Mouse (Mus musculus): Measurements from ENCODE around the gene Gm5580.

DNA sequence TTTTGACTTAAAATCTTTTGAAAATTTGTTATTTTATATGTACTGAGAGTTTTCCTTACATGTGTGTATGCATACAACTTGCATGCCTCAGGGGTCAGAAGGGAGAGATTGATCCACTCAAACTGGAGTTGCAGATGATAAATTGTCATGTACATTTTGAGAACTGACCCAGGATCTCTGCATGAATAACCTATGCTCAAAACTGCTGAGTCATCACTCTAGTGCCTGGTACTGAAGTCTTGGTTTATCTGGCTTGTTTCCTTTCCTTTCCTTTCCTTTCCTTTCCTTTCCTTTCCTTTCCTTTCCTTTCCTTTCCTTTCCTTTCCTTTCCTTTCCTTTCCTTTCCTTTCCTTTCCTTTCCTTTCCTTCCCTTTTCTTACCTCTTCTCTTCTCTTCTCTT, 36.1 kb upstream of the Gm5580 start:
- TF ChIP-seq E2F4 (IDR thresholded peaks at IDR 0.05; ENCODE audit: insufficient read depth) (no peak), POLR2A (IDR thresholded peaks at IDR 0.05; ENCODE audit: insufficient read length, low read depth) (no peak), MYOD1 (IDR thresholded peaks at IDR 0.05; ENCODE audit: control insufficient read depth in 1 of 3, insufficient read length in 2 of 3, low read depth in 2 of 3) (no peak)
